In the genomic region with DNA sequence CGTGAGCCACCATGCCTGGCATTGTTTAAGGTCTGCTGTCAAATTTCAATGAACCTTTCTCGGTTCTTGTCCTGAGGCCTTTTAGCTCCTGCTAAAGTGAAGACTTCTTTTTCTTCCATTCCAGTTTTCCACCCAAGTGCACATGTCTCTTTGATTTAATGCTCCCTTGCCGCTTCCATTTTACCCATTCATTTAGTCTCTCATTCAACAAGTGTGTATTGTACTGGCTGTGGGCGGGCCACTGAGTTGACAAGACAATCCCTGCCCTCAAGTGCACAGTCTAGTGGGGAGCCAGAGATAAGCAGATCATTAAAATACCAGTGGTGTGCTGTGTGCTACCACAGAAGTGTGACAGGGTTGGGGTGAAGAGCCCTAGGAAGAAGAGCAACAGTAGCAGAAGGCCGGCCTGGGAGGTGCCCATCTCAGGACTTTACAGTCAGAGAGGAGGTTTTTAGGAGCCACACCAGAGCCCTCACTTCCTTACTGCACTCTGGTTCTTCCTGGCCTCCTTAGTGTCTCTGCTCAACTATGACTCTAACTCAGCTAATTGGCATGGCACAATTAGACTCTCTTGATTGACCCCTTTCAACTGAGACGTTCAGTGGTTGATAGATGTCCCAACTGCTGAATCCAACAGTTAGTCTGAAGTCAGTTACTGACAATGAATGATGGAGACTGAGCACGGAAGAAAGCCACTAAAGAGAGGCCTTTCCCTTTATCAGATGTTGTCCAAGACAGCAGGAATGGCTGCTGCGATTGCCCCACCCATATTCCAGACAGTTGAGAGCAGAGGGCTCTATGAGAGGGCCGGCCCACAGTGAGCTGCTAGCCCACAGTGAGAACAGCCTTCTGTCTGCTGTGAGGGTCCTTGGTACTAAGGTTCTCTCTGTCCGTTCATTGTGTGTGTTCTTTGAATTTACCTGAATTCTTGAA, we compare ENCODE assay signal across 10 mouse cellular contexts.
DNase-seq lines count a peak whose midpoint lies in the region; ATAC-seq and TF ChIP-seq lines count a peak whose summit lies in the region.
"Had no signal": no experiment of that assay in that cellular context is flagged by ENCODE, and none has a peak within 500 bp of the region (broad histone marks: within the 10 kb centered on the region; RNA-seq: fewer than 3 reads in every experiment).

No protein-coding gene starts in this region.

- TF ChIP-seq POLR2A in MEL (IDR thresholded peaks at IDR 0.05; ENCODE audit: control insufficient read depth in 1 of 2, insufficient read depth in 1 of 2, low read depth in 1 of 2, low read length in 2 of 2, poor library complexity in 1 of 2), result no peak

- H3K4me2 ChIP-seq in heart, embryonic 11.5 days, result no peak overlapping the region
- no peak overlapping the region for H3K4me2 ChIP-seq in embryonic facial prominence, embryonic 12.5 days (replicated peaks)

- peak in 1 of 3 experiments; percentile 15; a peak in 1 of 6 replicates for TF ChIP-seq CTCF in MEL (IDR thresholded peaks at IDR 0.05 in 2 of 3, conservative IDR thresholded peaks at IDR 0.05 in 1 of 3; ENCODE audit: control insufficient read depth in 1 of 3, insufficient read depth in 1 of 3, low read depth in 2 of 3, low read length in 3 of 3, poor library complexity in 1 of 3, severe bottlenecking in 1 of 3)

- H3K4me3 ChIP-seq in heart, embryonic 11.5 days (ENCODE audit: low read depth, low read length), result no peak overlapping the region
- no peak overlapping the region for H3K4me3 ChIP-seq in MEL (ENCODE audit: control insufficient read depth in 1 of 2, insufficient read depth in 1 of 2, low read depth in 2 of 2, low read length in 2 of 2)
- no peak overlapping the region for H3K4me3 ChIP-seq in embryonic facial prominence, embryonic 12.5 days

- peak overlapping the region; percentile 8; the same call in 1 of the 2 replicates for H3K27ac ChIP-seq in heart, embryonic 11.5 days (ENCODE audit: low read depth, low read length)
- H3K27ac ChIP-seq in MEL (ENCODE audit: control insufficient read depth, low read depth, low read length), result no peak overlapping the region
- no peak overlapping the region for H3K27ac ChIP-seq in embryonic facial prominence, embryonic 12.5 days

- 55% methylated on average over 10 of the region's 10 CpGs for WGBS in heart, embryonic 11.5 days (ENCODE audit: insufficient replicate concordance)
- WGBS in embryonic facial prominence, embryonic 12.5 days, result 70% methylated on average over 10 of the region's 10 CpGs

- peak; percentile 22 to 44; a peak in 3 of 4 replicates for TF ChIP-seq EP300 in MEL (IDR thresholded peaks at IDR 0.05; ENCODE audit: low read depth in 1 of 2, low read length in 2 of 2)

- H3K4me1 ChIP-seq in heart, embryonic 11.5 days (ENCODE audit: control insufficient read depth, insufficient read depth, low read length), result peaks cover 44% of the 10 kb centered on the region
- peaks cover 6 to 19% of the 10 kb centered on the region in 2 experiments; a peak in 3 of 4 replicates for H3K4me1 ChIP-seq in MEL (ENCODE audit: control insufficient read depth in 1 of 2, insufficient read depth in 2 of 2, low read length in 2 of 2)
- 0 out of 2 replicates have a peak, but pooled peaks cover 14% of the 10 kb centered on the region for H3K4me1 ChIP-seq in embryonic facial prominence, embryonic 12.5 days

- H3K27me3 ChIP-seq in heart, embryonic 11.5 days (ENCODE audit: control insufficient read depth, insufficient read depth, low read length), result no peaks in the 10 kb centered on the region
- H3K27me3 ChIP-seq in MEL (ENCODE audit: control insufficient read depth in 1 of 2, insufficient read depth in 2 of 2, low read length in 2 of 2), result no peaks in the 10 kb centered on the region
- no peaks in the 10 kb centered on the region for H3K27me3 ChIP-seq in embryonic facial prominence, embryonic 12.5 days

- intact Hi-C loops in gastrocnemius, postnatal 14 days (cut with DNase I; ENCODE audit: low total_unique reads), result no loop called here

- peaks cover 3% of the 10 kb centered on the region for H3K79me2 ChIP-seq in MEL (ENCODE audit: control insufficient read depth, insufficient read depth, low read length, poor library complexity)

- no peaks in the 10 kb centered on the region for H3K9me3 ChIP-seq in heart, embryonic 11.5 days (replicated peaks; ENCODE audit: control insufficient read depth, low read length)
- H3K9me3 ChIP-seq in MEL (replicated peaks; ENCODE audit: insufficient read depth, low read length), result no peaks in the 10 kb centered on the region
- no peaks in the 10 kb centered on the region for H3K9me3 ChIP-seq in embryonic facial prominence, embryonic 12.5 days

- TF ChIP-seq RAD21 in MEL (IDR thresholded peaks at IDR 0.05; ENCODE audit: low read depth, low read length), result no peak

- peaks cover 3% of the 10 kb centered on the region; the same call in 1 of the 2 replicates for H3K36me3 ChIP-seq in heart, embryonic 11.5 days (ENCODE audit: control insufficient read depth, insufficient read depth, low read length)
- H3K36me3 ChIP-seq in MEL (ENCODE audit: control insufficient read depth in 1 of 2, insufficient read depth in 2 of 2, low read length in 2 of 2), result peaks cover 0 to 13% of the 10 kb centered on the region in 2 experiments; a peak in 3 of 4 replicates
- peaks cover 11% of the 10 kb centered on the region for H3K36me3 ChIP-seq in embryonic facial prominence, embryonic 12.5 days

- ATAC-seq in heart, embryonic 11.5 days (replicated peaks; ENCODE audit: insufficient number of reproducible peaks, low FRiP score, low TSS enrichment), result no peak; the same call in 1 of the 2 replicates
- ATAC-seq in embryonic facial prominence, embryonic 12.5 days (ENCODE audit: insufficient number of reproducible peaks, insufficient read depth, low FRiP score, low TSS enrichment), result 0 out of 2 replicates have a peak, but pooled peaks have one; percentile 60
- ATAC-seq in megakaryocyte-erythroid progenitor cell, adult 5-6 weeks (replicated peaks; ENCODE audit: low FRiP score, low TSS enrichment, poor library complexity, severe bottlenecking), result peak; percentile 95

- H3K9ac ChIP-seq in heart, embryonic 11.5 days (ENCODE audit: low read depth, low read length), result no peak overlapping the region
- H3K9ac ChIP-seq in MEL (ENCODE audit: control insufficient read depth, low read depth, low read length, poor library complexity, severe bottlenecking), result no peak overlapping the region
- no peak overlapping the region for H3K9ac ChIP-seq in embryonic facial prominence, embryonic 12.5 days

- no peak for DNase-seq in heart, adult 18-20 months
- peak; percentile 70 for DNase-seq in MEL (ENCODE audit: low read depth, low spot score)
- DNase-seq in gastrocnemius, postnatal 10 days, result no peak
- DNase-seq in layer of hippocampus, postnatal 14 days (ENCODE audit: low spot score in 2 of 2), result no peak
- DNase-seq in gastrocnemius, postnatal 14 days, result no peak
- DNase-seq: cerebellum, postnatal 10 days; gastrocnemius, postnatal 25 days had no signal

TF ChIP-seq in MEL, 35 proteins besides CTCF, POLR2A, EP300 and RAD21:
- TF ChIP-seq GATA1 (IDR thresholded peaks at IDR 0.05; ENCODE audit: low read depth, low read length) (peak; percentile 42; the same call in 1 of the 2 replicates), UBTF (IDR thresholded peaks at IDR 0.05; ENCODE audit: borderline replicate concordance, insufficient read depth, low read depth, low read length) (no peak), RCOR1 (IDR thresholded peaks at IDR 0.05; ENCODE audit: low read depth, low read length) (0 out of 2 replicates have a peak, but pooled peaks have one; percentile 33), USF1 (IDR thresholded peaks at IDR 0.05; ENCODE audit: low read depth, low read length) (no peak), SMC3 (IDR thresholded peaks at IDR 0.05; ENCODE audit: low read depth, low read length) (0 out of 2 replicates have a peak, but pooled peaks have one; percentile 17), MXI1 (IDR thresholded peaks at IDR 0.05; ENCODE audit: low read depth, low read length) (0 out of 2 replicates have a peak, but pooled peaks have one; percentile 25), MAX (IDR thresholded peaks at IDR 0.05; ENCODE audit: low read length) (0 out of 2 replicates have a peak, but pooled peaks have one; percentile 18), BHLHE40 (IDR thresholded peaks at IDR 0.05; ENCODE audit: borderline replicate concordance, low read depth, low read length) (peak; percentile 61; the same call in 1 of the 2 replicates), ZMIZ1 (IDR thresholded peaks at IDR 0.05; ENCODE audit: low read depth, low read length) (no peak)
